Mouse (Mus musculus): ENCODE measurements around the gene Rpl12. TPM values are rescaled to one million over a fixed set of nuclear protein-coding genes. Genes with fewer than 3 reads are reported as not detected.

The Rpl12 gene
- 171 and 174 TPM in 2 replicates for polyA plus RNA-seq (2016; fragmentation: Nextera tagmentation; extraction: Ambion mirVana)

- Histone ChIP-seq H3K4me2 (peak within 1 kb of the TSS; percentile 96), H3K4me1 (peaks cover 59% of the 10 kb centered on the region), H3K4me3 (peak within 1 kb of the TSS; percentile 86), H3K27me3 (replicated peaks) (no peaks in the 10 kb centered on the region), H3K36me3 (peaks cover 35% of the 10 kb centered on the region), H3K9me3 (replicated peaks) (no peaks in the 10 kb centered on the region), H3K9ac (peak within 1 kb of the TSS; percentile 94), H3K27ac (peak within 1 kb of the TSS; percentile 94)
- peak; percentile 85 for ATAC-seq
- 3% methylated on average over 55 of the region's 55 CpGs for WGBS (ENCODE audit: insufficient replicate concordance)
Measured at GRCm38 (mm10) chr2:32961192-32961995, at the start of gene Rpl12, which contains the start of gene Lrsam1. TSS of gene Rpl12 (plus strand) at chr2:32961559. TSS of gene Lrsam1 (minus strand) at chr2:32961614.

DNA sequence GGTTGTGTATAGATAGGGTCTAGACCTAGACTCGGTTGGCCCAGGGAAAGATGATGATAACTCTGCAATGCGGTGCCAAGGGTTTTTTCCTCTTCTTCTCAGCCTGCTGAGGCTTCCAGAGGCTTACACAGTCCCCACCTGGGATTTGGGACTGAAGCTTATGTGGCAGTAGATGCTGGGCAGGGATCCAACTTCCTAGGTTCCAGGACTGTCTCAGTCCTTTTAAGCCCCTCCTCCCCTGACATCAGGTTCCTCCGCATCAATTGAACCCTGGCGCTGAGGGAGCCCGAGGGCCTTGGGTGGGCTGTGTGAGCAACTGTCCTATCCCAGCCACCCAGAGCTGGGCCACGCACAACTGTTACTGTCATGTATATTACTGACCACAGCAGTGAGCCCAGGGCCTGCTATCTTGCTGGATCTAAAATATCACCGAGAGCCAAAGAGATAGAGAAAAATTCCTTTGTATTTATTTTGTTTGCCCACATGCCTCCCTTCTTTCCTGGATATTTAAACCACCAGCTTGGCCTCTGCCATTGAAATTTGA lies 49.6 kb upstream of the Rpl12 start:
- WGBS (ENCODE audit: insufficient replicate concordance): 81% methylated on average over 7 of the region's 7 CpGs
- no peak overlapping the region for H3K27ac ChIP-seq
- no peaks in the 10 kb centered on the region for H3K27me3 ChIP-seq (replicated peaks)
- no peak for ATAC-seq
- no peak overlapping the region for H3K4me2 ChIP-seq
- H3K4me1 ChIP-seq: peaks cover 32% of the 10 kb centered on the region
- peaks cover 12% of the 10 kb centered on the region; the same call in 1 of the 2 replicates for H3K36me3 ChIP-seq
- no peak overlapping the region for H3K9ac ChIP-seq
- H3K9me3 ChIP-seq (replicated peaks): no peaks in the 10 kb centered on the region
- H3K4me3 ChIP-seq: no peak overlapping the region

- no peak overlapping the region for H3K4me2 ChIP-seq
- WGBS (ENCODE audit: insufficient replicate concordance): 30% methylated on average over 19 of the region's 19 CpGs
- H3K27ac ChIP-seq: no peak overlapping the region
- peaks cover 30% of the 10 kb centered on the region for H3K4me1 ChIP-seq
- no peaks in the 10 kb centered on the region for H3K27me3 ChIP-seq (replicated peaks)
- no peak overlapping the region for H3K9ac ChIP-seq
- H3K9me3 ChIP-seq (replicated peaks): no peaks in the 10 kb centered on the region
- H3K4me3 ChIP-seq: no peak overlapping the region
- ATAC-seq: no peak
- peaks cover 12% of the 10 kb centered on the region; the same call in 1 of the 2 replicates for H3K36me3 ChIP-seq
Measured at GRCm38 (mm10) chr2:32912210-32912804, 49.1 kb upstream of the Rpl12 start.

DNA sequence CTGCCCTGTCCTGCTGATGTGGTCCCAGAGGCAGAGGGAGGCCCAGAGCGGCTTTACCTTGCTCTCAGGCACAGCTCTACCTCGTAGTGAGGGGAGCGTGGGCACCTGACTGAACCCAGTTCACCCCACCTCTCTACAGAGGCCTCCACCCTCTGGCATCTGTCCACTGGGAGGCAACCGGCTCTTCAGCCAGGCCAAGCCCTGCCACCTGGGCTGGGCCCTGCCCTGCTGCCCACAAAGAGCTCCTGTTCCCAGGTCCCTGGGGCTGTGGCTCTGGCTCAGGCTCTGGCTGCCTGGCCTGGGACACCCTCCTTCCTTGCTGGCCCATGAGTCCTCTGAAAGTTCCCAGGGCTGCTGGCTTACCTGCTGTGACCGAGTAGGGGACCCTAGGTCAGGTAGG lies 47.0 kb upstream of the Rpl12 start:
- no peak for ATAC-seq
- Histone ChIP-seq H3K36me3 (peaks cover 18% of the 10 kb centered on the region), H3K27me3 (replicated peaks) (no peaks in the 10 kb centered on the region), H3K27ac (peak overlapping the region; percentile 57; the same call in 1 of the 2 replicates), H3K9me3 (replicated peaks) (no peaks in the 10 kb centered on the region), H3K4me1 (peaks cover 20% of the 10 kb centered on the region), H3K4me2 (no peak overlapping the region), H3K9ac (no peak overlapping the region), H3K4me3 (no peak overlapping the region)
- 68% methylated on average over 5 of the region's 5 CpGs for WGBS (ENCODE audit: insufficient replicate concordance)

DNA sequence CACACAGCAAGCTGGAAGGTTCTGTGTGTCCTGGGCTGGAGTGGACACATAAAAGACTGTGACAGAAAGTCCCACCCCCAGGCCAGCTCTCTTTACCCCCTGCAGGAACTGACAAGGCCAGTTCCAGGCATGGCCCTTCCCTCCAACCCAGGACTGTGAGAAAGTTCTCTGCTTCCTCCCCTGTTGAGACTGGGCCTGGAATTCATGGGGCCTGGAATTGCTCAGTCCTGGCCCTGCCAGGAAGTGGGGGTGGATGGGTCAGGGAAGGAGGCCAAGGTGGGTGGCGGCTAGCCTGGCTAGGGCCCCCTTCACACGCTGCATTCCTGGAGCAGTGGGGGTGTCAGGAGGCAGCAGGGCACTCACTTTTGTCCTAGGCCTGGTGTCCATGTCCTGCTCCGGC lies 46.5 kb upstream of the Rpl12 start:
- no peak; the same call in 1 of the 2 replicates for ATAC-seq
- 56% methylated on average over 3 of the region's 3 CpGs for WGBS (ENCODE audit: insufficient replicate concordance)
- peak overlapping the region; percentile 57; the same call in 1 of the 2 replicates for H3K27ac ChIP-seq
- peaks cover 23% of the 10 kb centered on the region for H3K36me3 ChIP-seq
- no peak overlapping the region for H3K4me2 ChIP-seq
- H3K9me3 ChIP-seq (replicated peaks): no peaks in the 10 kb centered on the region
- H3K4me3 ChIP-seq: no peak overlapping the region
- no peaks in the 10 kb centered on the region for H3K27me3 ChIP-seq (replicated peaks)
- H3K9ac ChIP-seq: no peak overlapping the region
- peaks cover 20% of the 10 kb centered on the region for H3K4me1 ChIP-seq

DNA sequence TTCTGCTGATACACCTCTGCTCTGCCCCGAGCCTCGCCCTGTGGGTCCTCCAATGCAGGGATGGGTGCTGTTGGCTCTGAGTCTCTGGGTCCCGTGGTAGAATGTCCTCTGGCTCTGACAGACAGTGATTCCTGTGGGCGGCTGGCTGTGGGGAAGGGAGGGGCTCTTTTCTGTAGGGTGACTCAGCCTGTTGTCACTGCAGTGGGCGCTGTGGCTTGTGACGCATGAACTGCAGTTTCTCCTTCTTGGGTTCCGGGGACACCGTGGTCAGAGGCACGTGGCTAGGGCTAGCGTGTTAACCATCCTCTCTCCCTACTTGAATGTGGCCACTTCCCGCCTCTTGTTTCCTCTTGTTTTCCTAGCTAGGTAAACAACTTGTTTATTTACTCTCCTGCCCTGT lies 43.8 kb upstream of the Rpl12 start:
- H3K27ac ChIP-seq: no peak overlapping the region
- no peaks in the 10 kb centered on the region for H3K27me3 ChIP-seq (replicated peaks)
- ATAC-seq: no peak
- no peak overlapping the region for H3K9ac ChIP-seq
- H3K4me3 ChIP-seq: no peak overlapping the region
- peaks cover 38% of the 10 kb centered on the region for H3K36me3 ChIP-seq
- 44% methylated on average over 11 of the region's 11 CpGs for WGBS (ENCODE audit: insufficient replicate concordance)
- H3K9me3 ChIP-seq (replicated peaks): no peaks in the 10 kb centered on the region
- peaks cover 20% of the 10 kb centered on the region for H3K4me1 ChIP-seq
- no peak overlapping the region for H3K4me2 ChIP-seq

- Histone ChIP-seq H3K4me1 (peaks cover 20% of the 10 kb centered on the region), H3K4me2 (no peak overlapping the region), H3K36me3 (peaks cover 43% of the 10 kb centered on the region), H3K27me3 (replicated peaks) (no peaks in the 10 kb centered on the region), H3K27ac (no peak overlapping the region), H3K9me3 (replicated peaks) (no peaks in the 10 kb centered on the region), H3K4me3 (no peak overlapping the region), H3K9ac (no peak overlapping the region)
- no peak for ATAC-seq
- 72% methylated on average over 9 of the region's 9 CpGs for WGBS (ENCODE audit: insufficient replicate concordance)
Measured at GRCm38 (mm10) chr2:32918391-32918790, 43.0 kb upstream of the Rpl12 start.

- no peak overlapping the region for H3K27ac ChIP-seq
- H3K4me2 ChIP-seq: no peak overlapping the region
- no peak overlapping the region for H3K9ac ChIP-seq
- H3K4me1 ChIP-seq: peaks cover 13% of the 10 kb centered on the region
- no peak for ATAC-seq
- 71% methylated on average over 7 of the region's 7 CpGs for whole genome bisulfite sequencing (ENCODE audit: insufficient replicate concordance)
- no peaks in the 10 kb centered on the region for H3K27me3 ChIP-seq (replicated peaks)
- H3K4me3 ChIP-seq: no peak overlapping the region
- H3K9me3 ChIP-seq (replicated peaks): no peaks in the 10 kb centered on the region
- H3K36me3 ChIP-seq: peaks cover 49% of the 10 kb centered on the region
Measured at GRCm38 (mm10) chr2:32921235-32921634, 40.1 kb upstream of the Rpl12 start.

DNA sequence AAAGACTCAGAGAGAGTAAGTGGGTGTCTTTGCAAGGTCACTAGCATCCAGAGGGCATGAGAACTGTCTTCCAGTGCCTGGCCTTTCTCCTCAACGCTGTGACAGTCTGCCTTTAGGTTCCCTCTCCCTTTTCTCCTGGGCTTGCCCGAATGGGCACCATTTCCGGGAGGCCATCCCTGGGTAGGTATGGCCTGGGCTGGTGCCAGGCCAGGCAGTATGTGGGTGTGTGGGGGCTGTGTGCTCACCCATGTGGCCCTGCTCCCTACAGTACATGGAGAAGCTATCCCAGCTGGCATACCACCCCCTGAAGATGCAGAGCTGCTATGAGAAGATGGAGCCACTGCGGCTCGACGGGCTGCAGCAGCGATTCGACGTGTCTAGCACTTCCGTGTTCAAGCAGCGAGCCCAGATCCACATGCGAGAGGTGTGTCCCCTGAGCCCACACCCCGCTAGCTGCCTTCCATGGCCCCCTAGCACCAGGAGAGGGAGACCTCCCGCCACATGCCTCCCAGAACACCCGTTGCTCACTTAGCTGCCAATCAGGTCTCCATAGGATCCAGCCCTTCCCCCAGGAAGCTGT lies 39.5 kb upstream of the Rpl12 start:
- WGBS (ENCODE audit: insufficient replicate concordance): 86% methylated on average over 15 of the region's 15 CpGs
- H3K4me1 ChIP-seq: peaks cover 13% of the 10 kb centered on the region
- no peaks in the 10 kb centered on the region for H3K27me3 ChIP-seq (replicated peaks)

DNA sequence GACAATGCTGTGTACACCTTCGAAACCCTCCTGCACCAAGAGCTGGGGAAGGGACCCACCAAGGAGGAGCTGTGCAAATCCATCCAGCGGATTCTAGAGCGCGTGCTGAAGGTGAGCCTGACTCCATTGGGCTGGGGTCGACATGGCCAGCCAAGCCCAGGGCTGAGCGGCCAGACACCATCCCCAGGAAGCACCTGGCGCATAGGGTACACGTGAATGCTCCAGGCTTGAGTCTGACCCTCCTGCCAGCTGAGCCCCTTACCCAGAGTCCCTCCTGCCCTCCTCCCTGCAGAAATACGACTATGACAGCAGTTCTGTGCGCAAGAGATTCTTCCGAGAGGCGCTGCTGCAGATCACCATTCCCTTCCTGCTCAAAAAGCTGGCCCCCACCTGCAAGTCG lies 38.8 kb upstream of the Rpl12 start:
- H3K36me3 ChIP-seq: peaks cover 48% of the 10 kb centered on the region
- H3K9ac ChIP-seq: no peak overlapping the region
- H3K4me3 ChIP-seq: no peak overlapping the region
- no peaks in the 10 kb centered on the region for H3K27me3 ChIP-seq (replicated peaks)
- ATAC-seq: no peak
- no peak overlapping the region for H3K4me2 ChIP-seq
- 79% methylated on average over 13 of the region's 13 CpGs for WGBS (ENCODE audit: insufficient replicate concordance)
- H3K27ac ChIP-seq: no peak overlapping the region
- H3K4me1 ChIP-seq: peaks cover 7% of the 10 kb centered on the region
- H3K9me3 ChIP-seq (replicated peaks): no peaks in the 10 kb centered on the region

More for the DNA sequence above, 39.5 kb upstream of the Rpl12 start:
- Histone ChIP-seq H3K9me3 (replicated peaks) (no peaks in the 10 kb centered on the region), H3K36me3 (peaks cover 48% of the 10 kb centered on the region), H3K4me2 (no peak overlapping the region), H3K9ac (no peak overlapping the region), H3K27ac (no peak overlapping the region), H3K4me3 (no peak overlapping the region)
- no peak for ATAC-seq

DNA sequence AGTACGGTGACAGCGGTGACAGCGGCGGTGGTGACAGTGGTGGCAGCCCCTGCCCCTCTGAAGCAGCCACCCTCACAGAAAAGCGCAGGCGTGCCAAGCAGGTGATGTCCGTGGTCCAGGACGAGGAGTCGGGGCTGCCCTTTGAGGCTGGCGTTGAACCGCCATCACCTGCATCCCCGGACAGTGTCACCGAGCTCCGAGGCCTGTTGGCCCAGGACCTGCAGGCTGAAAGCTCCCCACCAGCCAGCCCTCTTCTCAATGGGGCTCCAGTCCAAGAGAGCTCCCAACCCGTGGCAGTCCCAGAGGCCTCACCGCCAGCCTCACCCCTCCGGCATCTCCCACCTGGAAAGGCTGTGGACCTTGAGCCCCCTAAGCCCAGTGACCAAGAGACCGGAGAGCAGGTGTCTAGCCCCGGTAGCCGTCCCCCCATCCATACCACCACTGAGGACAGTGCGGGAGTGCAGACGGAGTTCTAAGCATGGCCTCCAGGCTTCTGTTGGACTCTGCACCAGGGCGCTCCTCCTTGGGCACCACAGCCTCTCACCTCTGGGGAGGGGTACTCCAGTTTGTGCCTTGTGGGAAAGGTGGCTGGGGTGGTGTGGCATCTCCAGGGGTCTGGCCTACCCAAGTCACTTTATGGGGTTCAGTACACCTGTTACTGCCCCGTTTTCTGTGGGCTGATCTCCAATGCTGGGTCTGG lies 37.7 kb upstream of the Rpl12 start:
- H3K4me2 ChIP-seq: no peak overlapping the region
- no peak for ATAC-seq
- no peaks in the 10 kb centered on the region for H3K9me3 ChIP-seq (replicated peaks)
- no peak overlapping the region for H3K9ac ChIP-seq
- H3K27ac ChIP-seq: no peak overlapping the region
- peaks cover 47% of the 10 kb centered on the region for H3K36me3 ChIP-seq
- no peaks in the 10 kb centered on the region for H3K27me3 ChIP-seq (replicated peaks)
- WGBS (ENCODE audit: insufficient replicate concordance): 86% methylated on average over 24 of the region's 24 CpGs
- no peak overlapping the region for H3K4me3 ChIP-seq
- H3K4me1 ChIP-seq: no peaks in the 10 kb centered on the region
